Mouse (Mus musculus) right cerebral cortex, adult 2 months (tissue): ENCODE measurements around the gene Gm20917.
"Not testable (repeated sequence)": the region's sequence is repeated elsewhere in the genome, so short reads cannot be mapped to it uniquely, and the experiment has no call there.

Source experiments
- DNase-seq, 2 experiments: peaks; one replicate each; pipeline ENCODE4 v3.0.0; 2021 to 2022; ENCODE audit warnings: low spot score in 2 of 2

Gene Gm20917

DNA sequence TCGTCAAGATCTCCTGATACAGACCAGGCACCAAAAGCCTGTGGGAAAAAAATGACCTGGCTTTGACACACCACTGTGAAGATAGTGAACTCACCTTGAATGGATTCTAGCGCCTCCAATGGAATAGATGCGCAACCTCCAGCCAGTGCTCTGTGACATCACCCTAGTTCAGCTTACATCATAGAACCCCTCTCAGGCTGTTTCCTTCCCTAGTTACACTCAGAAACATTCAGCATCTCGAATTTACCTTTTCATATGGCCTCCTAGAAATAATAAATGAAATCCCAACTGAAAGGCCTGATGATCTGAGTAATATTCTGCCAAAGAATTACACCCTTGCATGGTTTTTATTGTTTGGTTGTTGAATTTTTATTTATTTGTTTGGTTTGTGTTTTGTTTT lies at the start of gene Gm20917:
Gm20917 (minus strand) TSS at position 101 of the 400 bp plus-strand sequence.
- not testable (repeated sequence) for DNase-seq
